Mouse (Mus musculus) ES-Bruce4 (cell line): ENCODE measurements around the gene Akr1c19.
"Not testable (repeated sequence)": the region's sequence is repeated elsewhere in the genome, so short reads cannot be mapped to it uniquely, and the experiment has no call there.

ENCODE experiments used
- CTCF ChIP-seq: IDR thresholded peaks from one replicate; pipeline ENCODE4 v1.8.1; 2011; ENCODE audit warnings: low read depth, low read length
- POLR2A ChIP-seq: IDR thresholded peaks from one replicate; pipeline ENCODE4 v1.8.1; 2011; ENCODE audit warnings: low read length; ENCODE audit not compliant: insufficient read depth

- TF ChIP-seq POLR2A, CTCF: not testable (repeated sequence)
These were observed 13.0 kb upstream of the Akr1c19 start for GRCm38 (mm10) chr13:4215496-4215895.
